Comparison of ENCODE assay signal across 17 mouse cellular contexts in the genomic region with DNA sequence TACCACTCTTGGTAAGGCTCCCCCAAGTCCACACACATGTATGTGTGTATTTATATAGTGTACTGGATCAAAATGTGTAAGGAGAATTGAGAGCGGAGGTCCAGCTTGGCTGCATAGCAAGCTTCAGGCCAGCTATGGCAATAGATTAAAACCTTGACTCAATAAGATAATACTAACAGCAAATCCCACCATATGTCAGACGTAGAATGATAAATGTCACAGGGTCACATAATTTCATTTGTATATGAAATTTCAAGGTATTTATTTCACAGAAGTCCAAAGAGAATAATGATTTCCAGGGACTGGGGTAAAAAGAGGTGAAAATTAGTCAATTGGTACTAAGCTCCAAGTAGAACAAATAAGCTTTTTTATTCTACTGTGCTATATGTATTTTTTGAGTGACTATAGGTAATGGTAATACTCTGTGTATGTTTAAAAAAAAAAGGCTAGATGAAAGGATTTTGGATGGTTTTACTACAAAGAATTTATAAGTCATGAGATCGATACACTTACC. TPM values are rescaled to one million over a fixed set of nuclear protein-coding genes. Genes with fewer than 3 reads are reported as not detected.
DNase-seq lines count a peak whose midpoint lies in the region; TF ChIP-seq lines count a peak whose summit lies in the region.
"Had no signal": no experiment of that assay in that cellular context is flagged by ENCODE, and none has a peak within 500 bp of the region (broad histone marks: within the 10 kb centered on the region; RNA-seq: fewer than 3 reads in every experiment).

No protein-coding gene starts in this region.

- H3K79me2 ChIP-seq in MEL (ENCODE audit: control insufficient read depth, insufficient read depth, low read length, poor library complexity), result peaks cover 47% of the 10 kb centered on the region

- peak overlapping the region; percentile 56 to 97 for H3K4me3 ChIP-seq in MEL (ENCODE audit: control insufficient read depth in 1 of 2, insufficient read depth in 1 of 2, low read depth in 2 of 2, low read length in 2 of 2)

- H3K4me1 ChIP-seq in MEL (ENCODE audit: control insufficient read depth in 1 of 2, insufficient read depth in 2 of 2, low read length in 2 of 2), result peaks cover 10 to 33% of the 10 kb centered on the region in 2 experiments

- H3K9me3 ChIP-seq in MEL (replicated peaks; ENCODE audit: insufficient read depth, low read length), result no peaks in the 10 kb centered on the region
- H3K9me3 ChIP-seq: G1E had no signal

- peaks cover 5 to 55% of the 10 kb centered on the region in 2 experiments; a peak in 3 of 4 replicates for H3K36me3 ChIP-seq in MEL (ENCODE audit: control insufficient read depth in 1 of 2, insufficient read depth in 2 of 2, low read length in 2 of 2)

- H3K27ac ChIP-seq in MEL (ENCODE audit: control insufficient read depth, low read depth, low read length), result peak overlapping the region; percentile 100

- peak; percentile 51 for DNase-seq in MEL (ENCODE audit: low read depth, low spot score)
- no peak for DNase-seq in left cerebral cortex, adult 8-10 months (ENCODE audit: low spot score in 2 of 2)
- DNase-seq: adrenal gland, adult 2 months; adrenal gland, adult 8-10 months; adrenal gland, postnatal 10 days; adrenal gland, postnatal 14 days; adrenal gland, postnatal 25 days; adrenal gland, postnatal 36 days; B cell, adult 2 months; cerebellum, adult 11 months; cerebellum, adult 11-12 months; cerebellum, adult 18-20 months; cerebellum, adult 2 months; cerebellum, adult 8-10 months had no signal

- TF ChIP-seq RAD21 in MEL (IDR thresholded peaks at IDR 0.05; ENCODE audit: low read depth, low read length), result no peak; the same call in 1 of the 2 replicates

- H3K27me3 ChIP-seq in MEL (ENCODE audit: control insufficient read depth in 1 of 2, insufficient read depth in 2 of 2, low read length in 2 of 2), result no peaks in the 10 kb centered on the region
- H3K27me3 ChIP-seq: CH12.LX, Patski had no signal

- H3K9ac ChIP-seq in MEL (ENCODE audit: control insufficient read depth, low read depth, low read length, poor library complexity, severe bottlenecking), result peak overlapping the region; percentile 95

- no peak for TF ChIP-seq POLR2A in MEL (IDR thresholded peaks at IDR 0.05; ENCODE audit: control insufficient read depth in 1 of 2, insufficient read depth in 1 of 2, low read depth in 1 of 2, low read length in 2 of 2, poor library complexity in 1 of 2)

- no peak for TF ChIP-seq CTCF in MEL (IDR thresholded peaks at IDR 0.05 in 2 of 3, conservative IDR thresholded peaks at IDR 0.05 in 1 of 3; ENCODE audit: control insufficient read depth in 1 of 3, insufficient read depth in 1 of 3, low read depth in 2 of 3, low read length in 3 of 3, poor library complexity in 1 of 3, severe bottlenecking in 1 of 3)

- TF ChIP-seq EP300 in MEL (IDR thresholded peaks at IDR 0.05; ENCODE audit: low read depth in 1 of 2, low read length in 2 of 2), result no peak

TF ChIP-seq in MEL, 35 proteins besides CTCF, POLR2A, EP300 and RAD21:
- TF ChIP-seq ZC3H11A (IDR thresholded peaks at IDR 0.05; ENCODE audit: low read depth, low read length) (no peak), TCF12 (IDR thresholded peaks at IDR 0.05; ENCODE audit: low read depth, low read length) (no peak), CHD1 (IDR thresholded peaks at IDR 0.05; ENCODE audit: low read depth, low read length) (peak; percentile 95), BHLHE40 (IDR thresholded peaks at IDR 0.05; ENCODE audit: borderline replicate concordance, low read depth, low read length) (no peak), ZMIZ1 (IDR thresholded peaks at IDR 0.05; ENCODE audit: low read depth, low read length) (peak; percentile 67; the same call in 1 of the 2 replicates), ETS1 (IDR thresholded peaks at IDR 0.05; ENCODE audit: low read depth, low read length) (no peak), MAZ (IDR thresholded peaks at IDR 0.05; ENCODE audit: low read depth, low read length) (no peak), SIN3A (IDR thresholded peaks at IDR 0.05; ENCODE audit: low read length) (0 out of 2 replicates have a peak, but pooled peaks have one; percentile 3), JUND (IDR thresholded peaks at IDR 0.05; ENCODE audit: low read depth, low read length) (no peak), ELF1 (IDR thresholded peaks at IDR 0.05; ENCODE audit: low read depth, low read length) (no peak), NELFE (IDR thresholded peaks at IDR 0.05; ENCODE audit: low read depth, low read length) (no peak), SMC3 (IDR thresholded peaks at IDR 0.05; ENCODE audit: low read depth, low read length) (no peak), CHD2 (IDR thresholded peaks at IDR 0.05; ENCODE audit: low read length) (no peak), POLR2AphosphoS5 (IDR thresholded peaks at IDR 0.05; ENCODE audit: borderline replicate concordance, low read depth, low read length) (no peak), HCFC1 (IDR thresholded peaks at IDR 0.05; ENCODE audit: low read depth, low read length) (no peak), MXI1 (IDR thresholded peaks at IDR 0.05; ENCODE audit: low read depth, low read length) (no peak), ZNF384 (IDR thresholded peaks at IDR 0.05; ENCODE audit: low read depth, low read length) (no peak), MAX (IDR thresholded peaks at IDR 0.05; ENCODE audit: low read length) (no peak)

RNA-seq across cellular contexts. Expression of a gene that starts 47.9 kb away (rescaled TPM):
- 61.3 and 82.5 TPM in 2 replicates for total RNA-seq in MEL (2012; rRNA removed)
- 10 to 100 TPM; 73.7 to 90.0 TPM for polyA plus RNA-seq in MEL (2012; ENCODE audit: insufficient read depth in 1 of 2, insufficient read length in 2 of 2, low read depth in 1 of 2, low replicate concordance in 2 of 2, missing spikeins in 1 of 2)
- total RNA-seq in left cerebral cortex, adult 8-10 months (2022), result 10 to 100 TPM; 53.7 to 67.6 (median 59.3) TPM
